Mouse (Mus musculus) hindbrain, embryonic 15.5 days (tissue): ENCODE measurements around the gene Rnf24. TPM values are rescaled to one million over a fixed set of nuclear protein-coding genes. Genes with fewer than 3 reads are reported as not detected.
"Not testable (repeated sequence)": the region's sequence is repeated elsewhere in the genome, so short reads cannot be mapped to it uniquely, and the experiment has no call there.

Experiments
- ATAC-seq: fragments of 200-750 bp; cut with Nextera tagmentation; 2 replicates; pipeline ENCODE4 v1.8.0; 2017; ENCODE audit warnings: low read depth, moderate number of reproducible peaks, moderate TSS enrichment; ENCODE audit not compliant: low FRiP score
- H3K27ac ChIP-seq: fragments of 300-500 bp; sonication (generic); replicated peaks from 2 replicates; pipeline ENCODE4 v1.5.1; 2015; ENCODE audit warnings: mild to moderate bottlenecking, inconsistent platforms
- H3K27me3 ChIP-seq: fragments of 300-500 bp; sonication (generic); 2 replicates; pipeline ENCODE4 v1.6.1; 2015; ENCODE audit warnings: control low read depth, inconsistent platforms
- H3K36me3 ChIP-seq: fragments of 300-500 bp; sonication (generic); 2 replicates; pipeline ENCODE4 v1.6.1; 2015; ENCODE audit warnings: control low read depth, inconsistent platforms
- H3K4me1 ChIP-seq: fragments of 300-500 bp; sonication (generic); replicated peaks from 2 replicates; pipeline ENCODE4 v1.6.1; 2015; ENCODE audit warnings: control low read depth, inconsistent platforms
- H3K4me2 ChIP-seq: fragments of 300-500 bp; sonication (generic); 2 replicates; pipeline ENCODE4 v1.6.1; 2015; ENCODE audit warnings: moderate library complexity, mild to moderate bottlenecking, inconsistent platforms
- H3K4me3 ChIP-seq: fragments of 300-500 bp; sonication (generic); 2 replicates; pipeline ENCODE4 v1.5.1; 2015; ENCODE audit warnings: mild to moderate bottlenecking, inconsistent platforms
- H3K9ac ChIP-seq: fragments of 300-500 bp; sonication (generic); 2 replicates; pipeline ENCODE4 v1.6.1; 2015; ENCODE audit warnings: inconsistent platforms
- H3K9me3 ChIP-seq: fragments of 300-500 bp; sonication (generic); 2 replicates; pipeline ENCODE4 v1.6.1; 2016; ENCODE audit warnings: control low read depth, inconsistent platforms
- WGBS: fragments of 180-500 bp; shearing (Covaris S2); methylation state at CpG from one replicate; pipeline ENCODE4 v1.1.7; 2015; 5-methylcytosine and 5-hydroxymethylcytosine counted together
- polyA plus RNA-seq: library from polyadenylated mRNA; unstranded; fragments of >200 nt; fragmentation: Nextera tagmentation; extraction: Ambion mirVana; gene quantifications from 2 replicates; pipeline ENCODE4 v1.2.1, GENCODE M21; 2015

Gene Rnf24
- polyA plus RNA-seq, 1 experiment from 2014 or later, result 18.2 TPM

GRCm38 (mm10) chr2:131328981-131329380 is 23.7 kb downstream of the Rnf24 start:
- Histone ChIP-seq H3K4me1 (no peaks in the 10 kb centered on the region; the same call in 1 of the 2 replicates), H3K36me3 (no peaks in the 10 kb centered on the region), H3K4me2 (no peak overlapping the region), H3K9ac (no peak overlapping the region), H3K27me3 (no peaks in the 10 kb centered on the region), H3K9me3 (no peaks in the 10 kb centered on the region), H3K4me3 (no peak overlapping the region), H3K27ac (no peak overlapping the region)
- 96% methylated on average over 1 of the region's 1 CpGs for WGBS
- ATAC-seq, result no peak

- H3K4me2 ChIP-seq, result no peak overlapping the region
- ATAC-seq, result no peak
- 68% methylated on average over 3 of the region's 3 CpGs for WGBS
- no peaks in the 10 kb centered on the region for H3K36me3 ChIP-seq
- H3K4me1 ChIP-seq, result no peaks in the 10 kb centered on the region; the same call in 1 of the 2 replicates
- no peak overlapping the region for H3K27ac ChIP-seq
- H3K27me3 ChIP-seq, result no peaks in the 10 kb centered on the region
- no peak overlapping the region for H3K4me3 ChIP-seq
- no peak overlapping the region for H3K9ac ChIP-seq
- no peaks in the 10 kb centered on the region for H3K9me3 ChIP-seq
These were observed 26.6 kb downstream of the Rnf24 start for GRCm38 (mm10) chr2:131326044-131326443.

- Histone ChIP-seq H3K27ac (no peak overlapping the region), H3K27me3 (no peaks in the 10 kb centered on the region), H3K9me3 (no peaks in the 10 kb centered on the region), H3K4me2 (no peak overlapping the region), H3K4me1 (no peaks in the 10 kb centered on the region; the same call in 1 of the 2 replicates), H3K4me3 (no peak overlapping the region), H3K9ac (no peak overlapping the region), H3K36me3 (no peaks in the 10 kb centered on the region)
- 79% methylated on average over 1 of the region's 1 CpGs for WGBS
- no peak for ATAC-seq
These were observed 29.0 kb downstream of the Rnf24 start for GRCm38 (mm10) chr2:131323675-131324074.

- not testable (repeated sequence) for H3K9me3 ChIP-seq, H3K4me3 ChIP-seq, H3K27me3 ChIP-seq, H3K27ac ChIP-seq, H3K9ac ChIP-seq, H3K4me2 ChIP-seq, H3K36me3 ChIP-seq, ATAC-seq, H3K4me1 ChIP-seq
- 73% methylated on average over 3 of the region's 3 CpGs for WGBS
These were observed 31.5 kb downstream of the Rnf24 start for GRCm38 (mm10) chr2:131321192-131321591.

GRCm38 (mm10) chr2:131319401-131319800 is 33.3 kb downstream of the Rnf24 start:
- no peak overlapping the region for H3K4me3 ChIP-seq
- H3K4me2 ChIP-seq, result no peak overlapping the region
- 76% methylated on average over 6 of the region's 6 CpGs for WGBS
- no peak overlapping the region for H3K9ac ChIP-seq
- no peaks in the 10 kb centered on the region for H3K27me3 ChIP-seq
- H3K36me3 ChIP-seq, result no peaks in the 10 kb centered on the region
- no peak overlapping the region for H3K27ac ChIP-seq
- no peaks in the 10 kb centered on the region for H3K4me1 ChIP-seq
- no peak for ATAC-seq
- no peaks in the 10 kb centered on the region for H3K9me3 ChIP-seq

- Histone ChIP-seq H3K9me3 (no peaks in the 10 kb centered on the region), H3K4me3 (no peak overlapping the region), H3K27me3 (no peaks in the 10 kb centered on the region), H3K27ac (no peak overlapping the region), H3K36me3 (peaks cover 4% of the 10 kb centered on the region; the same call in 1 of the 2 replicates), H3K9ac (no peak overlapping the region), H3K4me1 (no peaks in the 10 kb centered on the region), H3K4me2 (no peak overlapping the region)
- 90% methylated on average over 2 of the region's 2 CpGs for WGBS
- ATAC-seq, result peak; percentile 68; the same call in 1 of the 2 replicates
These were observed 36.5 kb downstream of the Rnf24 start for GRCm38 (mm10) chr2:131316167-131316566.

- ATAC-seq, result no peak
- no peak overlapping the region for H3K9ac ChIP-seq
- H3K36me3 ChIP-seq, result peaks cover 19% of the 10 kb centered on the region
- 78% methylated on average over 6 of the region's 6 CpGs for WGBS
- no peaks in the 10 kb centered on the region for H3K9me3 ChIP-seq
- no peaks in the 10 kb centered on the region for H3K27me3 ChIP-seq
- H3K4me3 ChIP-seq, result no peak overlapping the region
- no peak overlapping the region for H3K4me2 ChIP-seq
- no peak overlapping the region for H3K27ac ChIP-seq
- no peaks in the 10 kb centered on the region for H3K4me1 ChIP-seq
These were observed 43.4 kb downstream of the Rnf24 start for GRCm38 (mm10) chr2:131309296-131309695.

GRCm38 (mm10) chr2:131307822-131308221 is 44.9 kb downstream of the Rnf24 start:
- H3K27me3 ChIP-seq, result no peaks in the 10 kb centered on the region
- ATAC-seq, result no peak
- H3K4me1 ChIP-seq, result no peaks in the 10 kb centered on the region
- H3K4me3 ChIP-seq, result no peak overlapping the region
- WGBS, result 58% methylated on average over 2 of the region's 2 CpGs
- H3K9ac ChIP-seq, result no peak overlapping the region
- H3K9me3 ChIP-seq, result no peaks in the 10 kb centered on the region
- H3K27ac ChIP-seq, result no peak overlapping the region
- peaks cover 30% of the 10 kb centered on the region for H3K36me3 ChIP-seq
- H3K4me2 ChIP-seq, result no peak overlapping the region

GRCm38 (mm10) chr2:131307391-131307790 is 45.3 kb downstream of the Rnf24 start:
- Histone ChIP-seq H3K36me3 (peaks cover 34% of the 10 kb centered on the region), H3K27me3 (no peaks in the 10 kb centered on the region), H3K9me3 (no peaks in the 10 kb centered on the region), H3K9ac (no peak overlapping the region), H3K4me3 (no peak overlapping the region), H3K4me1 (no peaks in the 10 kb centered on the region), H3K4me2 (no peak overlapping the region), H3K27ac (no peak overlapping the region)
- ATAC-seq, result no peak
- WGBS, result 79% methylated on average over 5 of the region's 5 CpGs

GRCm38 (mm10) chr2:131305226-131305625 is 47.5 kb downstream of the Rnf24 start:
- H3K27ac ChIP-seq, H3K27me3 ChIP-seq, H3K4me1 ChIP-seq, H3K4me2 ChIP-seq, H3K9me3 ChIP-seq, H3K9ac ChIP-seq, H3K4me3 ChIP-seq, ATAC-seq: not testable (repeated sequence)
- peaks cover 33% of the 10 kb centered on the region for H3K36me3 ChIP-seq
- WGBS, result 68% methylated on average over 1 of the region's 1 CpGs

GRCm38 (mm10) chr2:131304497-131304896 is 48.2 kb downstream of the Rnf24 start:
- H3K9me3 ChIP-seq, result no peaks in the 10 kb centered on the region
- no peak overlapping the region for H3K4me2 ChIP-seq
- 87% methylated on average over 9 of the region's 9 CpGs for WGBS
- ATAC-seq, result no peak
- no peak overlapping the region for H3K4me3 ChIP-seq
- no peaks in the 10 kb centered on the region for H3K27me3 ChIP-seq
- peaks cover 33% of the 10 kb centered on the region for H3K36me3 ChIP-seq
- no peak overlapping the region for H3K9ac ChIP-seq
- no peak overlapping the region for H3K27ac ChIP-seq
- H3K4me1 ChIP-seq, result no peaks in the 10 kb centered on the region

GRCm38 (mm10) chr2:131301635-131302034 is 51.1 kb downstream of the Rnf24 start:
- no peaks in the 10 kb centered on the region for H3K27me3 ChIP-seq
- no peak overlapping the region for H3K27ac ChIP-seq
- H3K9me3 ChIP-seq, result no peaks in the 10 kb centered on the region
- no peak for ATAC-seq
- no peaks in the 10 kb centered on the region for H3K4me1 ChIP-seq
- H3K9ac ChIP-seq, result no peak overlapping the region
- peaks cover 36% of the 10 kb centered on the region for H3K36me3 ChIP-seq
- H3K4me3 ChIP-seq, result no peak overlapping the region
- H3K4me2 ChIP-seq, result no peak overlapping the region

- WGBS, result 77% methylated on average over 2 of the region's 2 CpGs
- ATAC-seq, result no peak
- no peaks in the 10 kb centered on the region for H3K9me3 ChIP-seq
- no peaks in the 10 kb centered on the region for H3K27me3 ChIP-seq
- no peak overlapping the region for H3K9ac ChIP-seq
- peaks cover 44% of the 10 kb centered on the region for H3K36me3 ChIP-seq
- no peak overlapping the region for H3K4me2 ChIP-seq
- H3K27ac ChIP-seq, result no peak overlapping the region
- H3K4me1 ChIP-seq, result no peaks in the 10 kb centered on the region
- no peak overlapping the region for H3K4me3 ChIP-seq
These were observed 52.2 kb downstream of the Rnf24 start for GRCm38 (mm10) chr2:131300485-131300884.
